Mouse (Mus musculus): ENCODE data around the gene Bbc3. TPM values are rescaled to one million over a fixed set of nuclear protein-coding genes. Genes with fewer than 3 reads are reported as not detected.

Gene Bbc3
- total and polyA plus RNA-seq, 3 experiments = 23.2 to 61.7 (median 23.3) TPM

GRCm38 (mm10) chr7:16295321-16295900 lies 12.8 kb upstream of the Bbc3 start:
- peak; percentile 90 for DNase-seq (ENCODE audit: extremely low read depth)
- dilution Hi-C loops (cut with MboI; ENCODE audit: extremely low pct_ligation_motif_present, extremely low pct_unique_long_range_greater_than_20kb, low sequenced_read_pairs) = no loop called here
- Histone ChIP-seq H3K4me2 (ENCODE audit: insufficient read depth, low read depth, poor library complexity, severe bottlenecking) (peak overlapping the region; percentile 79), H3K27ac (ENCODE audit: insufficient read depth, low read depth) (peak overlapping the region; percentile 93), H3K4me3 (replicated peaks in 1 of 3; ENCODE audit: low read depth in 2 of 3, low read length in 2 of 3, poor library complexity in 1 of 3) (peak overlapping the region; percentile 49 to 61 (median 54)), H3K9me3 (replicated peaks; ENCODE audit: low read length) (no peaks in the 10 kb centered on the region), H3K36me3 (replicated peaks in 1 of 2; ENCODE audit: control insufficient read depth in 1 of 2, insufficient read depth in 1 of 2, low read length in 1 of 2) (no peaks in the 10 kb centered on the region), H3K4me1 (ENCODE audit: control insufficient read depth in 1 of 2, insufficient read depth in 2 of 2) (peaks cover 16 to 27% of the 10 kb centered on the region in 2 experiments), H3K9ac (ENCODE audit: insufficient read depth, low read depth) (peak overlapping the region; percentile 88), H3K79me2 (replicated peaks; ENCODE audit: control insufficient read depth, extremely low read depth, insufficient read depth, poor library complexity, severe bottlenecking) (no peaks in the 10 kb centered on the region), H3K27me3 (replicated peaks) (no peaks in the 10 kb centered on the region)
- in situ Hi-C loops (cut with MboI; ENCODE audit: low pct_ligation_motif_present, low pct_unique_long_range_greater_than_20kb, low sequenced_read_pairs) = no loop called here
- TF ChIP-seq ZNF384 (IDR thresholded peaks at IDR 0.05; ENCODE audit: low read depth, low read length) = no peak
- peak; percentile 75 for TF ChIP-seq ELF1 (IDR thresholded peaks at IDR 0.05; ENCODE audit: low read depth, low read length)
- no peak; the same call in none of the 2 replicates for TF ChIP-seq NELFE (IDR thresholded peaks at IDR 0.05; ENCODE audit: low read depth, low read length)
- TF ChIP-seq MXI1 (IDR thresholded peaks at IDR 0.05; ENCODE audit: low read depth, low read length) = peak; percentile 88
- no peak for TF ChIP-seq JUND (conservative IDR thresholded peaks at IDR 0.05; ENCODE audit: low read depth, low read length)
- peak; percentile 77 for TF ChIP-seq POLR2A (IDR thresholded peaks at IDR 0.05; ENCODE audit: low read depth, low read length)
- no peak for TF ChIP-seq MAZ (IDR thresholded peaks at IDR 0.05; ENCODE audit: low read depth, low read length)
- no peak for TF ChIP-seq RAD21 (IDR thresholded peaks at IDR 0.05; ENCODE audit: low read depth, low read length)
- 0 out of 2 replicates have a peak, but pooled peaks have one; percentile 31 for TF ChIP-seq ZMIZ1 (IDR thresholded peaks at IDR 0.05; ENCODE audit: low read depth, low read length)
- TF ChIP-seq HCFC1 (IDR thresholded peaks at IDR 0.05; ENCODE audit: low read depth, low read length) = peak; percentile 9; the same call in 1 of the 2 replicates
- peak; percentile 68 for TF ChIP-seq NRF1 (IDR thresholded peaks at IDR 0.05; ENCODE audit: low read depth, low read length)
- TF ChIP-seq EP300 (IDR thresholded peaks at IDR 0.05; ENCODE audit: low read length) = peak; percentile 15; the same call in 1 of the 2 replicates
- peak; percentile 30; the same call in 1 of the 2 replicates for TF ChIP-seq TCF12 (IDR thresholded peaks at IDR 0.05; ENCODE audit: low read depth, low read length)
- TF ChIP-seq CHD2 (IDR thresholded peaks at IDR 0.05; ENCODE audit: low read length) = peak; percentile 67; the same call in 1 of the 2 replicates
- peak; percentile 84 for TF ChIP-seq MAX (IDR thresholded peaks at IDR 0.05; ENCODE audit: low read length)
- TF ChIP-seq MYC (IDR thresholded peaks at IDR 0.05; ENCODE audit: low read depth, low read length) = peak; percentile 85
- peak; percentile 53 for TF ChIP-seq BHLHE40 (IDR thresholded peaks at IDR 0.05; ENCODE audit: low read depth, low read length)
- TF ChIP-seq E2F4 (IDR thresholded peaks at IDR 0.05; ENCODE audit: insufficient replicate concordance, low read depth, low read length) = peak; percentile 58; the same call in 1 of the 2 replicates
- TF ChIP-seq TBP (conservative IDR thresholded peaks at IDR 0.05; ENCODE audit: low read depth, low read length) = no peak
- TF ChIP-seq SIN3A (IDR thresholded peaks at IDR 0.05; ENCODE audit: low read length) = peak; percentile 61
- TF ChIP-seq USF2 (conservative IDR thresholded peaks at IDR 0.05; ENCODE audit: low read depth, low read length) = no peak
- peak; percentile 12; the same call in 1 of the 2 replicates for TF ChIP-seq IRF4 (IDR thresholded peaks at IDR 0.05; ENCODE audit: low read depth, low read length)

All from CH12.LX (cell line).